In genomic region chr1:175699796-175700195, GRCm38 (mm10) we compare ENCODE assay signal across 15 mouse cellular contexts. TPM values are rescaled to one million over a fixed set of nuclear protein-coding genes. Genes with fewer than 3 reads are reported as not detected.
DNase-seq lines count a peak whose midpoint lies in the region; ATAC-seq and TF ChIP-seq lines count a peak whose summit lies in the region.
"Had no signal": no experiment of that assay in that cellular context is flagged by ENCODE, and none has a peak within 500 bp of the region (broad histone marks: within the 10 kb centered on the region; RNA-seq: fewer than 3 reads in every experiment).

No protein-coding gene starts in this region.

- TF ChIP-seq EP300 in stomach, postnatal 0 days (optimal IDR thresholded peaks at IDR 0.05): no peak

- H3K9ac ChIP-seq in limb, embryonic 13.5 days: no peak overlapping the region
- no peak overlapping the region for H3K9ac ChIP-seq in stomach, postnatal 0 days (ENCODE audit: low read length)
- H3K9ac ChIP-seq: stomach, embryonic 15.5 days had no signal

- no peaks in the 10 kb centered on the region for H3K36me3 ChIP-seq in limb, embryonic 13.5 days
- H3K36me3 ChIP-seq in stomach, postnatal 0 days (ENCODE audit: control insufficient read depth, insufficient read depth, low read length): no peaks in the 10 kb centered on the region
- H3K36me3 ChIP-seq: stomach, embryonic 15.5 days had no signal

- no peak overlapping the region for H3K4me2 ChIP-seq in limb, embryonic 13.5 days (replicated peaks)
- no peak overlapping the region for H3K4me2 ChIP-seq in stomach, postnatal 0 days (replicated peaks; ENCODE audit: low read depth)
- H3K4me2 ChIP-seq: stomach, embryonic 15.5 days had no signal

- 19% methylated on average over 4 of the region's 4 CpGs for WGBS in lung, adult 2 months
- 21% methylated on average over 4 of the region's 4 CpGs for WGBS in limb, embryonic 13.5 days
- 21% methylated on average over 4 of the region's 4 CpGs for WGBS in stomach, postnatal 0 days

- H3K27ac ChIP-seq in limb, embryonic 13.5 days: no peak overlapping the region
- no peak overlapping the region for H3K27ac ChIP-seq in stomach, postnatal 0 days (replicated peaks)
- H3K27ac ChIP-seq: macrophage; stomach, embryonic 15.5 days had no signal

- peak; percentile 24; the same call in 1 of the 2 replicates for ATAC-seq in limb, embryonic 13.5 days (ENCODE audit: low FRiP score, low read depth)
- no peak for ATAC-seq in stomach, postnatal 0 days (ENCODE audit: low FRiP score, low TSS enrichment)

- H3K27me3 ChIP-seq in limb, embryonic 13.5 days: no peaks in the 10 kb centered on the region
- no peaks in the 10 kb centered on the region for H3K27me3 ChIP-seq in stomach, postnatal 0 days (ENCODE audit: control insufficient read depth, insufficient read depth, low read length)
- H3K27me3 ChIP-seq: stomach, embryonic 15.5 days had no signal

- no peak for TF ChIP-seq POLR2A in lung, adult 2 months (IDR thresholded peaks at IDR 0.05; ENCODE audit: borderline replicate concordance, extremely low read depth, low read depth, low read length)

- H3K4me3 ChIP-seq in lung, adult 2 months (replicated peaks; ENCODE audit: extremely low read depth, low read depth, low read length): no peak overlapping the region
- H3K4me3 ChIP-seq in limb, embryonic 13.5 days: no peak overlapping the region
- H3K4me3 ChIP-seq in stomach, postnatal 0 days (ENCODE audit: low read depth, low read length): no peak overlapping the region
- H3K4me3 ChIP-seq: stomach, embryonic 15.5 days had no signal

- TF ChIP-seq CTCF in lung, adult 2 months (IDR thresholded peaks at IDR 0.05; ENCODE audit: insufficient read depth, low read length): no peak
- no peak for TF ChIP-seq CTCF in stomach, postnatal 0 days (IDR thresholded peaks at IDR 0.05; ENCODE audit: low read depth)

- peak; percentile 10 to 31 for DNase-seq in lung, adult 18-20 months
- DNase-seq in lung, adult 2 months: no peak
- peak; percentile 34 for DNase-seq in CD4-positive, CD25-positive, alpha-beta regulatory T cell, adult 2 months (ENCODE audit: low read depth, low spot score)
- DNase-seq in R1 (ENCODE audit: low read depth, low spot score): peak; percentile 75
- no peak for DNase-seq in stomach, postnatal 0 days (ENCODE audit: low spot score)
- no peak for DNase-seq in urinary bladder, postnatal 36 days (ENCODE audit: low spot score in 2 of 2)
- DNase-seq in adrenal gland, adult 18-20 months (ENCODE audit: low spot score in 2 of 2): no peak
- DNase-seq: cerebellum, postnatal 25 days; kidney, adult 9 months had no signal

- no peaks in the 10 kb centered on the region for H3K9me3 ChIP-seq in limb, embryonic 13.5 days
- no peaks in the 10 kb centered on the region for H3K9me3 ChIP-seq in stomach, postnatal 0 days (ENCODE audit: control insufficient read depth, low read length)
- H3K9me3 ChIP-seq: stomach, embryonic 15.5 days had no signal

- H3K4me1 ChIP-seq in lung, adult 2 months (ENCODE audit: control insufficient read depth, insufficient read depth, low read length): no peaks in the 10 kb centered on the region
- H3K4me1 ChIP-seq in limb, embryonic 13.5 days: no peaks in the 10 kb centered on the region
- H3K4me1 ChIP-seq in stomach, postnatal 0 days (replicated peaks; ENCODE audit: control insufficient read depth, insufficient read depth): no peaks in the 10 kb centered on the region
- H3K4me1 ChIP-seq: stomach, embryonic 15.5 days had no signal

RNA-seq across cellular contexts. Expression of gene Wdr64, which starts 1.4 kb away (rescaled TPM):
- not detected in 2 replicates for polyA plus RNA-seq in lung, adult 2 months (2012; rRNA removed)
- not detected in 2 replicates for polyA plus RNA-seq in limb, embryonic 13.5 days (2015; fragmentation: Nextera tagmentation; extraction: Ambion mirVana)
- not detected in 2 replicates for polyA plus RNA-seq in stomach, postnatal 0 days (2015; fragmentation: Nextera tagmentation; extraction: Ambion mirVana)
- not detected for total RNA-seq in adrenal gland, adult 18-20 months (2021)
- total RNA-seq: gastrocnemius, adult 8-10 months; left cerebral cortex, adult 18-20 months had no signal
- polyA plus RNA-seq: heart, postnatal 0 days; macrophage; stomach, embryonic 15.5 days had no signal

RNA-seq across cellular contexts. Expression of gene Chml, which starts 7.1 kb away (rescaled TPM):
- 8.0 and 16.3 TPM in 2 replicates for polyA plus RNA-seq in lung, adult 2 months (2012; rRNA removed)
- polyA plus RNA-seq in limb, embryonic 13.5 days (2015; fragmentation: Nextera tagmentation; extraction: Ambion mirVana): 1.4 and 1.7 TPM in 2 replicates
- polyA plus RNA-seq in stomach, postnatal 0 days (2015; fragmentation: Nextera tagmentation; extraction: Ambion mirVana): 1.0 and 1.5 TPM in 2 replicates
- 1 to 10 TPM; 7.5 to 8.4 TPM for total RNA-seq in adrenal gland, adult 18-20 months (2021)

RNA-seq across cellular contexts. Expression of gene Opn3, which starts 7.2 kb away (rescaled TPM):
- polyA plus RNA-seq in lung, adult 2 months (2012; rRNA removed): 1.7 and 3.6 TPM in 2 replicates
- polyA plus RNA-seq in limb, embryonic 13.5 days (2015; fragmentation: Nextera tagmentation; extraction: Ambion mirVana): 5.8 and 6.3 TPM in 2 replicates
- polyA plus RNA-seq in stomach, postnatal 0 days (2015; fragmentation: Nextera tagmentation; extraction: Ambion mirVana): 2.4 and 3.3 TPM in 2 replicates
- 10 to 100 TPM; 10.1 to 11.3 TPM for total RNA-seq in adrenal gland, adult 18-20 months (2021)

Comparison
In these comparisons a context has a peak if more than half of its experiments do, and no peak if none do; other contexts are left out.
1. DNase-seq: peak in lung, adult 18-20 months (2 of 2), CD4-positive, CD25-positive, alpha-beta regulatory T cell, adult 2 months (single experiment) and R1 (single experiment); none in lung, adult 2 months (single experiment), stomach, postnatal 0 days (single experiment), urinary bladder, postnatal 36 days (0 of 2) and adrenal gland, adult 18-20 months (0 of 2).